Mouse (Mus musculus): Measurements from ENCODE around the gene Smurf2. TPM values are rescaled to one million over a fixed set of nuclear protein-coding genes. Genes with fewer than 3 reads are reported as not detected.
A peak's percentile ranks its signal among the peaks of the same experiment; 100 is the strongest.
"Not testable (repeated sequence)": the region's sequence is repeated elsewhere in the genome, so short reads cannot be mapped to it uniquely, and the experiment has no call there.

The Smurf2 gene
- total and polyA plus RNA-seq, 2 experiments from 2014 or later: 7.4 to 34.8 TPM

- no peaks in the 10 kb centered on the region for H3K4me1 ChIP-seq (ENCODE audit: control insufficient read depth, insufficient read depth)
- no peak for ATAC-seq (ENCODE audit: insufficient read depth, low read depth)
- WGBS: 86% methylated on average over 7 of the region's 7 CpGs
- no peak for DNase-seq (ENCODE audit: low spot score)
- H3K9me3 ChIP-seq (replicated peaks; ENCODE audit: control insufficient read depth, low read length): no peaks in the 10 kb centered on the region
- no peaks in the 10 kb centered on the region for H3K27me3 ChIP-seq (ENCODE audit: control insufficient read depth, insufficient read depth, low read length)
- H3K36me3 ChIP-seq (replicated peaks; ENCODE audit: control insufficient read depth, insufficient read depth, low read length): peaks cover 94% of the 10 kb centered on the region
- H3K4me3 ChIP-seq (ENCODE audit: low read depth, low read length): no peak overlapping the region
- no peak overlapping the region for H3K9ac ChIP-seq (replicated peaks; ENCODE audit: low read depth, low read length)
- no peak overlapping the region for H3K4me2 ChIP-seq (ENCODE audit: low read depth, low read length)
- TF ChIP-seq CTCF (IDR thresholded peaks at IDR 0.05; ENCODE audit: low read depth): no peak
- H3K27ac ChIP-seq (ENCODE audit: low read depth): no peak overlapping the region
Measured at GRCm38 (mm10) chr11:106812410-106813136, 107.9 kb downstream of the Smurf2 start.

GRCm38 (mm10) chr11:106807442-106807841 lies 113.1 kb downstream of the Smurf2 start:
- not testable (repeated sequence) for H3K27me3 ChIP-seq (ENCODE audit: control insufficient read depth, insufficient read depth, low read length); ATAC-seq (ENCODE audit: insufficient read depth, low read depth); H3K9ac ChIP-seq (replicated peaks; ENCODE audit: low read depth, low read length); H3K27ac ChIP-seq (ENCODE audit: low read depth); H3K4me2 ChIP-seq (ENCODE audit: low read depth, low read length); H3K4me1 ChIP-seq (ENCODE audit: control insufficient read depth, insufficient read depth); DNase-seq (ENCODE audit: low spot score); H3K4me3 ChIP-seq (ENCODE audit: low read depth, low read length); H3K9me3 ChIP-seq (replicated peaks; ENCODE audit: control insufficient read depth, low read length)
- WGBS: 76% methylated on average over 1 of the region's 1 CpGs
- H3K36me3 ChIP-seq (replicated peaks; ENCODE audit: control insufficient read depth, insufficient read depth, low read length): peaks cover 75% of the 10 kb centered on the region

GRCm38 (mm10) chr11:106802069-106802627 lies 118.4 kb downstream of the Smurf2 start:
- DNase-seq (ENCODE audit: low spot score) (no peak), ATAC-seq (ENCODE audit: insufficient read depth, low read depth) (no peak)
- Histone ChIP-seq H3K27ac (ENCODE audit: low read depth) (no peak overlapping the region), H3K4me3 (ENCODE audit: low read depth, low read length) (no peak overlapping the region), H3K36me3 (replicated peaks; ENCODE audit: control insufficient read depth, insufficient read depth, low read length) (peaks cover 76% of the 10 kb centered on the region), H3K9me3 (replicated peaks; ENCODE audit: control insufficient read depth, low read length) (no peaks in the 10 kb centered on the region; the same call in 1 of the 2 replicates), H3K4me1 (ENCODE audit: control insufficient read depth, insufficient read depth) (no peaks in the 10 kb centered on the region), H3K9ac (replicated peaks; ENCODE audit: low read depth, low read length) (no peak overlapping the region), H3K4me2 (ENCODE audit: low read depth, low read length) (no peak overlapping the region), H3K27me3 (ENCODE audit: control insufficient read depth, insufficient read depth, low read length) (no peaks in the 10 kb centered on the region)
- TF ChIP-seq EP300 (IDR thresholded peaks at IDR 0.05; ENCODE audit: low read depth) (no peak), CTCF (IDR thresholded peaks at IDR 0.05; ENCODE audit: low read depth) (no peak)
- WGBS: 70% methylated on average over 10 of the region's 10 CpGs

DNA sequence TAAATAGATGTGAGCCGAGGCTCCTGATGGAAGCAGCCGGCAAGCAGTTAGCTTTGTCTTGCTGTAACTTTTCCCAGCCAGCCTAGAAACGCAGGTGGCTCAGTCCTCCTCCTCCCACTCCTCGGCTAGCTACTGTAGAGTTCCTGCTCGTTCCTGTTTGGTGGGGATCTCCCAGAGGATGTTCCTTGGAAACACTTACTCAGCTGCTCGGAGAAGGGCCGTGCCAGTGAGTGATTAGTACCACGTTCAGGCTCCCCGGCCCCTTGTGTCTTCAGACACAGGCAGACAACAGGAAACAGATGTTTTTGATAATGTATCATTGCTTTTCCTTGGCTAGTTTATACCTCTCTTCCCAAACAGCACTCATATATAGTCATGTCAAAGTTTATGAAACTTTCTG lies 124.8 kb downstream of the Smurf2 start:
- Histone ChIP-seq H3K36me3 (replicated peaks; ENCODE audit: control insufficient read depth, insufficient read depth, low read length) (peaks cover 72% of the 10 kb centered on the region), H3K9ac (replicated peaks; ENCODE audit: low read depth, low read length) (0 out of 2 replicates have a peak overlapping the region, but pooled peaks have one; percentile 6), H3K4me1 (ENCODE audit: control insufficient read depth, insufficient read depth) (no peaks in the 10 kb centered on the region), H3K4me2 (ENCODE audit: low read depth, low read length) (no peak overlapping the region), H3K27me3 (ENCODE audit: control insufficient read depth, insufficient read depth, low read length) (no peaks in the 10 kb centered on the region), H3K9me3 (replicated peaks; ENCODE audit: control insufficient read depth, low read length) (no peaks in the 10 kb centered on the region; the same call in 1 of the 2 replicates), H3K27ac (ENCODE audit: low read depth) (peak overlapping the region; percentile 25), H3K4me3 (ENCODE audit: low read depth, low read length) (no peak overlapping the region)
- DNase-seq (ENCODE audit: low spot score): peak; percentile 47
- no peak for TF ChIP-seq CTCF (IDR thresholded peaks at IDR 0.05; ENCODE audit: low read depth)
- TF ChIP-seq EP300 (IDR thresholded peaks at IDR 0.05; ENCODE audit: low read depth): no peak
- 50% methylated on average over 9 of the region's 9 CpGs for WGBS
- ATAC-seq (ENCODE audit: insufficient read depth, low read depth): peak; percentile 76

GRCm38 (mm10) chr11:106793846-106794245 lies 126.7 kb downstream of the Smurf2 start:
- Histone ChIP-seq H3K36me3 (replicated peaks; ENCODE audit: control insufficient read depth, insufficient read depth, low read length) (peaks cover 53% of the 10 kb centered on the region), H3K4me3 (ENCODE audit: low read depth, low read length) (no peak overlapping the region), H3K4me1 (ENCODE audit: control insufficient read depth, insufficient read depth) (peaks cover 8% of the 10 kb centered on the region; the same call in 1 of the 2 replicates), H3K9ac (replicated peaks; ENCODE audit: low read depth, low read length) (no peak overlapping the region), H3K9me3 (replicated peaks; ENCODE audit: control insufficient read depth, low read length) (no peaks in the 10 kb centered on the region; the same call in 1 of the 2 replicates), H3K4me2 (ENCODE audit: low read depth, low read length) (no peak overlapping the region), H3K27ac (ENCODE audit: low read depth) (no peak overlapping the region), H3K27me3 (ENCODE audit: control insufficient read depth, insufficient read depth, low read length) (no peaks in the 10 kb centered on the region)
- no peak for DNase-seq (ENCODE audit: low spot score)
- ATAC-seq (ENCODE audit: insufficient read depth, low read depth): no peak
- no peak for TF ChIP-seq EP300 (IDR thresholded peaks at IDR 0.05; ENCODE audit: low read depth)
- TF ChIP-seq CTCF (IDR thresholded peaks at IDR 0.05; ENCODE audit: low read depth): no peak
- whole genome bisulfite sequencing: 77% methylated on average over 4 of the region's 4 CpGs
